Mouse (Mus musculus): ENCODE measurements around the gene Rhoq.

- TF ChIP-seq POLR2A (IDR thresholded peaks at IDR 0.05; ENCODE audit: borderline replicate concordance, insufficient read depth, low read length) (no peak), CTCF (IDR thresholded peaks at IDR 0.05; ENCODE audit: borderline replicate concordance, insufficient read depth, low read depth, low read length) (no peak)
Observed at GRCm38 (mm10) chr17:87024491-87025242, 61.8 kb downstream of the Rhoq start.

Data from cerebellum, adult 2 months (tissue).